Mouse (Mus musculus) hindlimb bud, embryonic 11.5 days (tissue): ENCODE measurements at regions not wholly inside any gene's neighbourhood (a gene's known extent, or its start where the extent isn't known, plus 50 kb on each side); places are given as distances from the start of the nearest gene placed in this dataset.

Source experiments
- DNase-seq: peaks from one replicate; pipeline ENCODE4 v3.0.0-alpha.2; 2012; ENCODE audit warnings: low read depth, low spot score; ENCODE audit errors: extremely low spot score

GRCm38 (mm10) chr6:10970587-10971138 is 936.6 kb downstream of the Ndufa4 start:
- DNase-seq: no peak

GRCm38 (mm10) chr6:10969841-10970536 is 937.3 kb downstream of the Ndufa4 start:
- peak; percentile 2 for DNase-seq

GRCm38 (mm10) chr6:10943545-10943944 is 963.8 kb downstream of the Ndufa4 start:
- DNase-seq: no peak

GRCm38 (mm10) chr6:10941470-10941869 is 965.8 kb downstream of the Ndufa4 start:
- no peak for DNase-seq
